Mouse (Mus musculus): ENCODE measurements at regions not wholly inside any gene's neighbourhood (a gene's known extent, or its start where the extent isn't known, plus 50 kb on each side); places are given as distances from the start of the nearest gene placed in this dataset.
A peak's percentile ranks its signal among the peaks of the same experiment; 100 is the strongest.
"Not testable (repeated sequence)": the region's sequence is repeated elsewhere in the genome, so short reads cannot be mapped to it uniquely, and the experiment has no call there.

- DNase-seq (ENCODE audit: low spot score), result no peak
These were observed 457.8 kb upstream of the Cdh5 start for GRCm38 (mm10) chr8:103643621-103644020.

- peak; percentile 22 for DNase-seq (ENCODE audit: low spot score)
These were observed 457.3 kb upstream of the Cdh5 start for GRCm38 (mm10) chr8:103644106-103644505.

GRCm38 (mm10) chr8:103644845-103645244 is 456.6 kb upstream of the Cdh5 start:
- no peak for DNase-seq (ENCODE audit: low spot score)

GRCm38 (mm10) chr8:103664796-103665195 is 436.6 kb upstream of the Cdh5 start:
- DNase-seq (ENCODE audit: low spot score), result no peak

GRCm38 (mm10) chr8:103686233-103686632 is 415.2 kb upstream of the Cdh5 start:
- not testable (repeated sequence) for DNase-seq (ENCODE audit: low spot score)

GRCm38 (mm10) chr8:103690438-103690837 is 411.0 kb upstream of the Cdh5 start:
- no peak for DNase-seq (ENCODE audit: low spot score)

- DNase-seq (ENCODE audit: low spot score), result no peak
These were observed 407.9 kb upstream of the Cdh5 start for GRCm38 (mm10) chr8:103693531-103693930.

- DNase-seq (ENCODE audit: low spot score), result no peak
These were observed 407.0 kb upstream of the Cdh5 start for GRCm38 (mm10) chr8:103694331-103694891.

GRCm38 (mm10) chr8:103699016-103699520 is 402.4 kb upstream of the Cdh5 start:
- peak; percentile 8 for DNase-seq (ENCODE audit: low spot score)

- no peak for DNase-seq (ENCODE audit: low spot score)
These were observed 399.2 kb upstream of the Cdh5 start for GRCm38 (mm10) chr8:103702236-103702635.

- peak; percentile 4 for DNase-seq (ENCODE audit: low spot score)
These were observed 395.3 kb upstream of the Cdh5 start for GRCm38 (mm10) chr8:103706084-103706483.

- DNase-seq (ENCODE audit: low spot score), result not testable (repeated sequence)
These were observed 390.6 kb upstream of the Cdh5 start for GRCm38 (mm10) chr8:103710871-103711270.

GRCm38 (mm10) chr8:103717723-103718122 is 383.7 kb upstream of the Cdh5 start:
- no peak for DNase-seq (ENCODE audit: low spot score)

GRCm38 (mm10) chr8:103733466-103733865 is 368.0 kb upstream of the Cdh5 start:
- no peak for DNase-seq (ENCODE audit: low spot score)

- peak; percentile 10 for DNase-seq (ENCODE audit: low spot score)
These were observed 363.1 kb upstream of the Cdh5 start for GRCm38 (mm10) chr8:103738330-103738729.

GRCm38 (mm10) chr8:103741395-103741794 is 360.0 kb upstream of the Cdh5 start:
- DNase-seq (ENCODE audit: low spot score), result no peak

- DNase-seq (ENCODE audit: low spot score), result no peak
These were observed 352.7 kb upstream of the Cdh5 start for GRCm38 (mm10) chr8:103748734-103749133.

GRCm38 (mm10) chr8:103750278-103751097 is 350.9 kb upstream of the Cdh5 start:
- no peak for DNase-seq (ENCODE audit: low spot score)

- DNase-seq (ENCODE audit: low spot score), result no peak
These were observed 350.3 kb upstream of the Cdh5 start for GRCm38 (mm10) chr8:103751161-103751560.

- no peak for DNase-seq (ENCODE audit: low spot score)
These were observed 337.6 kb upstream of the Cdh5 start for GRCm38 (mm10) chr8:103763821-103764220.

GRCm38 (mm10) chr8:103779658-103780057 is 321.8 kb upstream of the Cdh5 start:
- DNase-seq (ENCODE audit: low spot score), result no peak

- DNase-seq (ENCODE audit: low spot score), result no peak
These were observed 313.1 kb upstream of the Cdh5 start for GRCm38 (mm10) chr8:103788308-103788707.

GRCm38 (mm10) chr8:103793331-103793730 is 308.1 kb upstream of the Cdh5 start:
- DNase-seq (ENCODE audit: low spot score), result no peak
